Mouse (Mus musculus): ENCODE data around the gene Slc6a4. TPM values are rescaled to one million over a fixed set of nuclear protein-coding genes. Genes with fewer than 3 reads are reported as not detected.

Slc6a4 gene
- polyA plus RNA-seq (2015; fragmentation: Nextera tagmentation; extraction: Ambion mirVana) = 2.8 and 3.6 TPM in 2 replicates

DNA sequence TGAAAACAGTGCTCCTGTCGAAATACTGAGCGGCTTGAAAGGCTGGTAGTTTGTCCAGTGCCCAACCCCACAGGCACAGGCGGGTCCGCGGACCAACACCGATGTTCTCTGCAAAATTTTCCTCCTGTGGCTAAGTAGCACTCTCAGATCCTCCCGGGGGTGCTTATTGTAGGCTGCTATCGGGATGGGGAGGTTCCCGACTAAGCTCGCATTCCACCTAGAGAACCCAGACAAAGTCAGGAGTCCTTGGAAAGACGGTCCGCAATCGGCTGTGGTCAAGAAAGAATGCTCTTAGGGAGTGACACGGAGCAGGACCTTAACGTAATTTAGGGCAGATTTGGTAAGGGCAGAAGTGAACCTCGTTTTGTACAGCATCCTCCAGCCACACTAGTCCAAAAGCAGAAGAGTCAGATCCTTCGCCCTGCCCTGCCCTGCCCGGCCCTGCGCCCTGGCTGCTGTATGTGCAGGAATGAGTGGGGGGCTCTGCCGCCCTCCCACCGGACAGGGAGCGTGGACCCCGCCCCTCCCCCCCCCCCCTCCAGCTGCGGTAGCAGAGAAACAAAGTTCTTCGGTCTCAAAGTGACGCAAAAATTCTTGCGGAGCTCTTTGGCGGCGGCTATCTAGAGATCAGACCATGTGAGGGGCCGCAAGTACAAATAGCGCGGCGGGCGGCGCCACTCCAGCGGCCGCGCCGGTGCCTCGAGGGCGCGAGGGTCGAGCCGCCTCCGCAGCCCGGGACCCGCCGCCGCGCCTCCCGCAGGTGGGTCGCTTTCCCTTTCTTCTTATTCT, at the start of gene Slc6a4:
Slc6a4 (plus strand) TSS at position 688 of the 789 bp plus-strand sequence.
- under 1% methylated on average over 49 of the region's 52 CpGs for WGBS
- peak within 1 kb of the TSS; percentile 85 for H3K4me2 ChIP-seq (replicated peaks; ENCODE audit: low read depth, low read length)
- no peak within 1 kb of the TSS for H3K27ac ChIP-seq (ENCODE audit: low read length)
- peak within 1 kb of the TSS; percentile 58 for H3K4me3 ChIP-seq (ENCODE audit: low read length)
- no peaks in the 10 kb centered on the region for H3K36me3 ChIP-seq (ENCODE audit: insufficient read depth, low read length)
- no peaks in the 10 kb centered on the region for H3K9me3 ChIP-seq (ENCODE audit: low read length)
- H3K4me1 ChIP-seq (ENCODE audit: insufficient read depth, low read length) = peaks cover 15% of the 10 kb centered on the region
- H3K27me3 ChIP-seq (ENCODE audit: insufficient read depth, low read length) = peaks cover 23% of the 10 kb centered on the region
- ATAC-seq (ENCODE audit: low FRiP score, low TSS enrichment) = 0 out of 2 replicates have a peak, but pooled peaks have one; percentile 29
- peak within 1 kb of the TSS; percentile 54 for H3K9ac ChIP-seq (replicated peaks; ENCODE audit: low read length)

DNA sequence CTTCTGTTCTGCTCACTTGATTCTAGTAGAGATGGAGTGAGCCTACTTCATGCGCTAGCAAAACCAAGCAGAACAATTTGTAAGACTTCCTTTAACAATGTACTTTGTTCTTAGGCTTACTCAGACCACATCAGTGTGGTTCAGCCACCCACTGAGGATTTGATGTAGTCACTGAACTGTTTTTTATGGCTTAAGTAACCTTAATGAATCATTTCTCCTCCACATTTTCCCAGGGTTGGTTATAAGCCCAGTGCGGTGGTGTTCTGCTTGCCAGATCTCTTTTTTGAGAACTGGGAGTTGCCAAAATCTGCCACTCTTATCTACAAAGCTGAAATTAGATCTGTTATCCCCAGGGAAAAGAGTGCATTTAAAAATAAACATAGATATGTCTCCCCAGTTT, 44.9 kb upstream of the Slc6a4 start:
- Histone ChIP-seq H3K9ac (replicated peaks; ENCODE audit: low read length) (no peak overlapping the region), H3K4me1 (ENCODE audit: insufficient read depth, low read length) (no peaks in the 10 kb centered on the region), H3K27me3 (ENCODE audit: insufficient read depth, low read length) (no peaks in the 10 kb centered on the region), H3K4me2 (replicated peaks; ENCODE audit: low read depth, low read length) (no peak overlapping the region), H3K27ac (ENCODE audit: low read length) (no peak overlapping the region), H3K36me3 (ENCODE audit: insufficient read depth, low read length) (peaks cover 60% of the 10 kb centered on the region), H3K4me3 (ENCODE audit: low read length) (no peak overlapping the region), H3K9me3 (ENCODE audit: low read length) (no peaks in the 10 kb centered on the region)
- no peak for ATAC-seq (ENCODE audit: low FRiP score, low TSS enrichment)
- WGBS = 62% methylated on average over 2 of the region's 2 CpGs

DNA sequence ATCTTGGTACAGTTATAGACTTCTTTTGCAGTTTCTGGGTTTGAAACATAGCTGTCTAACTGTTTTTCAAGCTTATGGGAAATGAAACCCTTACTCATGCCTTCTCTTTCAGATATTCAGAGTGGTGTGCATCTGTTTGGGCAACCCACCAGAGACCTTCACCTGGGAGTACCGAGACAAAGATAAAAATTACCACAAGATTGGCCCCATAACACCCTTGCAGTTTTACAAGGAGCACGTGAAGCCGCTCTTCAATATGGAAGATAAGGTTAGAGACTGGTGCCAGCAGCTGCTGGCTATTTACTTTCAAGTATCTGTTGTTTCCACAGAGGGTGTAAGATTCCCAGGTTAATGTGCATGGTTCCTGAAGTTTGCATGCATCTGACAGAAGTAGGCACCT, 32.7 kb upstream of the Slc6a4 start:
- Histone ChIP-seq H3K4me2 (replicated peaks; ENCODE audit: low read depth, low read length) (no peak overlapping the region), H3K27ac (ENCODE audit: low read length) (no peak overlapping the region), H3K9ac (replicated peaks; ENCODE audit: low read length) (no peak overlapping the region), H3K4me1 (ENCODE audit: insufficient read depth, low read length) (no peaks in the 10 kb centered on the region), H3K36me3 (ENCODE audit: insufficient read depth, low read length) (peaks cover 64% of the 10 kb centered on the region), H3K27me3 (ENCODE audit: insufficient read depth, low read length) (no peaks in the 10 kb centered on the region), H3K4me3 (ENCODE audit: low read length) (no peak overlapping the region), H3K9me3 (ENCODE audit: low read length) (no peaks in the 10 kb centered on the region)
- 97% methylated on average over 3 of the region's 3 CpGs for WGBS
- ATAC-seq (ENCODE audit: low FRiP score, low TSS enrichment) = no peak

DNA sequence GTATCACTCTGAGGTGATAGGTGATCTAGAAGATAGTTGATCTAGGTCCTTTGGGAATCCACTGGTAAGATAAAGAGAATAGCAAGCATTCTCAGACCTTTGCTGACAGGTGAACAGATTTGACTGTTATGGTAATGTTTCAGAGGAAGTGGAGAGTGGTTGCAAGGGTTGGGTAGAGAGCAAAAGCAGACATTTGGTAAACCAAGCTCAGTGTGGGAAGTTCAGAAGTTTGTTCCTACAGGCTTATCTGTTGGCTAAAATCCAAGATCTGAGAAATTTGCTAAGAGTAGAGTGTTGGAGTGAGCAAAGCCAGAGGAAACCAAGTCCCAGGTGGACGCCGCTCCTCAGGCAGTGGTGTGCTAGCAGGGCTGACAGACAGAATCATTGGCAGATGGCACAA, 28.1 kb upstream of the Slc6a4 start:
- no peaks in the 10 kb centered on the region for H3K27me3 ChIP-seq (ENCODE audit: insufficient read depth, low read length)
- no peak for ATAC-seq (ENCODE audit: low FRiP score, low TSS enrichment)
- H3K36me3 ChIP-seq (ENCODE audit: insufficient read depth, low read length) = peaks cover 75% of the 10 kb centered on the region
- WGBS = 92% methylated on average over 2 of the region's 2 CpGs
- no peak overlapping the region for H3K9ac ChIP-seq (replicated peaks; ENCODE audit: low read length)
- no peaks in the 10 kb centered on the region for H3K9me3 ChIP-seq (ENCODE audit: low read length)
- no peak overlapping the region for H3K27ac ChIP-seq (ENCODE audit: low read length)
- H3K4me1 ChIP-seq (ENCODE audit: insufficient read depth, low read length) = no peaks in the 10 kb centered on the region
- no peak overlapping the region for H3K4me2 ChIP-seq (replicated peaks; ENCODE audit: low read depth, low read length)
- no peak overlapping the region for H3K4me3 ChIP-seq (ENCODE audit: low read length)

DNA sequence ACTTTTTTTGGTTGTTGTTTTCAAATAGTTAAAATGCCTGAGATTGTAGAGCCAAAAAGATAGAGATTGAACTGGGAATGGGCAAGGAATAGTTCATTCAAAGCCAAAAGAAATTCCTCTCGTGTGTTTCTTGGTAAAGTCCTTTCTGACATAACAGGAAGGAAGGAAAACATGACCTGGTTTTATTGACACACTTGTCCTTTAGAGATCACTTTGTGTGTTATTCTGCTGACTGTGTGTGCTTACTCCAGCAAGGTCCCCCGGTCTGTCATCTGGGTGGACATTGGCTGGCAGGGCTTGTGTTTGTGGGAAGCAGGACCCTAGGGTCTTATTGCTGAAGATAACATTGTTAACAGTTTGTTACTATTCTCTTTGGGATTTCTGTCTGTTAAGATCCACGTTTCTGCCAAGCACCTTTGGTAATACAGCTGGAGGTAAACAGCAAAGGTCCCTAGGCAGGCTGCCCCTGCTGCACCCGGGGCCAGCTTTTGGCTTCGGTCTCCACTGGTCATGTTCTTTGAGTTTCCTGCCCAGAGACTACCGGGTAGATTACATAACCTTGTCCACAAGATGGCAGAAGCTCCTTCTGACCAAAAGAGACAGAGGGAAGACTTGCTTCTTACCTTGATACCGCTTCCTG, 23.6 kb upstream of the Slc6a4 start:
- Histone ChIP-seq H3K27ac (ENCODE audit: low read length) (no peak overlapping the region), H3K4me1 (ENCODE audit: insufficient read depth, low read length) (no peaks in the 10 kb centered on the region), H3K4me2 (replicated peaks; ENCODE audit: low read depth, low read length) (no peak overlapping the region), H3K4me3 (ENCODE audit: low read length) (no peak overlapping the region), H3K27me3 (ENCODE audit: insufficient read depth, low read length) (no peaks in the 10 kb centered on the region), H3K9ac (replicated peaks; ENCODE audit: low read length) (no peak overlapping the region), H3K9me3 (ENCODE audit: low read length) (no peaks in the 10 kb centered on the region), H3K36me3 (ENCODE audit: insufficient read depth, low read length) (peaks cover 67% of the 10 kb centered on the region)
- ATAC-seq (ENCODE audit: low FRiP score, low TSS enrichment) = no peak
- WGBS = 89% methylated on average over 7 of the region's 7 CpGs

DNA sequence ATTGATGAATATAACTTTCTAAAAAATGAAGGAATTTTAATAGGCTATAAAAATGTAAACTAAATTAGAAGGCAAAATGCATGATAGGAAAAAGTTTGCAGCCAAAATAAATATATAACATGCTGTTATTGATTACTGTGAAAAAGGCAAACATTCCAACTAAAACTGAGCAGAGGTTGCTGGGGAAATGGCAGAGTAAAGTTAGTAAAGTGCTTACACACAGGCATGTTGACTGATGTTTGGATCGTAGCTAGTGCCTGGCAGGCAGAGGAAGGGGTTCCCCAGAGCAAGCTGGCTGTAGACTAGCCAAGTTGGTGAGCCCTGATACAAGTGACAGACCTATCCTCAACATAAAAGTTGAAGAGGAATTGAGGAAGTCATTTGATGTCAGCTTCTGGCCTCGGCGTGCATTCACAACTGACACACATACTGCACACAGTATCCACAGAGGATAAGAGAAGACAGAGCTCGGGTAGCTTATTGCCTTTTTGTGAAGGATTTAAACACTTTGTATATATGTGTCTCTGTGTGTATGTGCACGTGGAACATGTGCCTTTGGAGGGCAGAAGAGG, 16.7 kb upstream of the Slc6a4 start:
- no peak overlapping the region for H3K4me3 ChIP-seq (ENCODE audit: low read length)
- H3K4me2 ChIP-seq (replicated peaks; ENCODE audit: low read depth, low read length) = no peak overlapping the region
- peaks cover 49% of the 10 kb centered on the region for H3K36me3 ChIP-seq (ENCODE audit: insufficient read depth, low read length)
- no peak overlapping the region for H3K27ac ChIP-seq (ENCODE audit: low read length)
- H3K9me3 ChIP-seq (ENCODE audit: low read length) = no peaks in the 10 kb centered on the region
- WGBS = 62% methylated on average over 5 of the region's 5 CpGs
- no peaks in the 10 kb centered on the region for H3K4me1 ChIP-seq (ENCODE audit: insufficient read depth, low read length)
- H3K27me3 ChIP-seq (ENCODE audit: insufficient read depth, low read length) = no peaks in the 10 kb centered on the region
- no peak for ATAC-seq (ENCODE audit: low FRiP score, low TSS enrichment)
- H3K9ac ChIP-seq (replicated peaks; ENCODE audit: low read length) = no peak overlapping the region

DNA sequence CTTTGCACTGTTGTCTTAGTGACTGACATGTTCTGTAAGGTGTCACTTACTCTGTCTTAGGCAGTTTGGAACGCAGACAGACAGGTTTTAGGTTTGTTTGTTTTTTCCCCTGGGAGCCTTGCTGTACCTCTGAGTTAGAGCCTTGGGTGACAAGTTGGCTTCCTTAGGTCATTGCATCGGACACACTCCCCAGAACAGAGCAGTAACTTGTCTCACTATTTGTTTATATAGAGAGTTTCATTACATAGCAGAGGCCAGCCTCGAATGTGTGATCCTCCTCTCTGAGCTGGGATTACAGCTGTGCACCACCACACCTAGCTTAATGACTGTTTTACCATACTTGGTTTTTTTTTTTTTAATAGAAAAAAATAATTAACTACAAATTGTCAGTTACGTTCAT, 16.0 kb upstream of the Slc6a4 start:
- ATAC-seq (ENCODE audit: low FRiP score, low TSS enrichment) = 0 out of 2 replicates have a peak, but pooled peaks have one; percentile 49
- Histone ChIP-seq H3K4me1 (ENCODE audit: insufficient read depth, low read length) (no peaks in the 10 kb centered on the region), H3K9ac (replicated peaks; ENCODE audit: low read length) (no peak overlapping the region), H3K27me3 (ENCODE audit: insufficient read depth, low read length) (no peaks in the 10 kb centered on the region), H3K27ac (ENCODE audit: low read length) (no peak overlapping the region), H3K9me3 (ENCODE audit: low read length) (no peaks in the 10 kb centered on the region), H3K4me2 (replicated peaks; ENCODE audit: low read depth, low read length) (no peak overlapping the region), H3K4me3 (ENCODE audit: low read length) (no peak overlapping the region), H3K36me3 (ENCODE audit: insufficient read depth, low read length) (peaks cover 54% of the 10 kb centered on the region)
- WGBS = 36% methylated on average over 4 of the region's 4 CpGs

DNA sequence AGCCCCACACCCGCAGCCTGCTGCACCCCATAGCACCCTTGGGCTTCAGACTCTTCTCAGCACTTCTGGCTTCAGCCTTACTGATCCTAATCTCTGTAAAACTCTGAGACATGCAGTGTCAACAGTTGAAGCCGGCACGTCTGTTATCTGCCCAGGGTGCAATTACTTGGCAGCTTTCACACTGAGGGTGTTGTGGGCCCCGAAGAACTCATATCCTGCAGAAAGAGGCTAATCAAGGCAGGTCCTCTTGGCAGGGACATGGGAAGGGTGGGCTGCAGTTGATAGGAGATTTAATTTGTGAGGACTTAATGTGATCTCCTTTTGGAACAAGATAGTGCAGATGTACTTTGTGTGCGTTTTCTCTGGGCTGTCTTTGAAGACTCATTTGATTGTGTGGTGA, 14.8 kb upstream of the Slc6a4 start:
- 71% methylated on average over 5 of the region's 5 CpGs for WGBS
- peaks cover 49% of the 10 kb centered on the region for H3K36me3 ChIP-seq (ENCODE audit: insufficient read depth, low read length)
- H3K27me3 ChIP-seq (ENCODE audit: insufficient read depth, low read length) = no peaks in the 10 kb centered on the region
- H3K4me1 ChIP-seq (ENCODE audit: insufficient read depth, low read length) = no peaks in the 10 kb centered on the region
- H3K4me3 ChIP-seq (ENCODE audit: low read length) = no peak overlapping the region
- no peak overlapping the region for H3K9ac ChIP-seq (replicated peaks; ENCODE audit: low read length)
- H3K27ac ChIP-seq (ENCODE audit: low read length) = no peak overlapping the region
- no peaks in the 10 kb centered on the region for H3K9me3 ChIP-seq (ENCODE audit: low read length)
- H3K4me2 ChIP-seq (replicated peaks; ENCODE audit: low read depth, low read length) = no peak overlapping the region
- no peak for ATAC-seq (ENCODE audit: low FRiP score, low TSS enrichment)

DNA sequence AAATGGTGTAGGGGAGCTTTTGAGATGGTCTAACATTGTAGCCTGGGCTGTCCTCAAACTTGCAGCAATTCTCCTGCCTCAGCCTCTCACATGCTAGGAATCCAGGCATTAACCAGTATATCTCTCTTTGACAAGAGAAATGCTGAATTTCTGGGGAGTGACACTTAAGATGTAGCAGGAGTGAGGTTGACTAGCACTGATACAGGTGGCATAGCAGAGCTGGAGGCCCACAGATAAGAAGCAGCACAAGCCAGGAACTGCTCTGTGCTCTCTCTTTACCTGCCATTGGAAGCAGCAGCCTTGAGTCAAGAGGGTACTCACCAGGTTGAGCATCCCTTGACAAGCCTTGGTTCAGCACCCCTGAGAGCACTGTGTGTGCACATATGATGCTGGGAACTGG, 14.2 kb upstream of the Slc6a4 start:
- H3K9ac ChIP-seq (replicated peaks; ENCODE audit: low read length) = no peak overlapping the region
- no peak overlapping the region for H3K4me2 ChIP-seq (replicated peaks; ENCODE audit: low read depth, low read length)
- H3K4me1 ChIP-seq (ENCODE audit: insufficient read depth, low read length) = no peaks in the 10 kb centered on the region
- H3K36me3 ChIP-seq (ENCODE audit: insufficient read depth, low read length) = peaks cover 44% of the 10 kb centered on the region
- ATAC-seq (ENCODE audit: low FRiP score, low TSS enrichment) = no peak
- H3K27ac ChIP-seq (ENCODE audit: low read length) = no peak overlapping the region
- H3K27me3 ChIP-seq (ENCODE audit: insufficient read depth, low read length) = no peaks in the 10 kb centered on the region
- H3K4me3 ChIP-seq (ENCODE audit: low read length) = no peak overlapping the region
- no peaks in the 10 kb centered on the region for H3K9me3 ChIP-seq (ENCODE audit: low read length)

DNA sequence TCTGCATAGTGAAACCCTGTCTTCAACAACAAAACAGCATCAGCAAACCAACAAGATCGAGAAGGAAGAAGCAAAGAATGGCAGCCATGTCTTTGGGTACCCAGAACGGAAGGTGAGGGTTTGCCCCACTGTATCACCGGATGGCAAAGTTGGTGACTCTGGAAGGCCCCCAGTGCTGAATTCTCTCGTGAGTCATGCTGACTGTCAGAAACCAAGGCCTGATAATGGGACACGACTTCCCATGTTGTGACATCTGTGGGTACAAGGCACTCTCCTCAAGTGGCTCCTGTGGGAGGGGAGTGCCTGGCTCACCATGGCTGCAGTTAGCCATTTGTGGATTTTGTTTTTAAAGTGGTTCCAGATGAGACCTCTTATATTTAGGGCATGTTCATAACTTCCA, 7.6 kb upstream of the Slc6a4 start:
- Histone ChIP-seq H3K4me3 (ENCODE audit: low read length) (no peak overlapping the region), H3K4me2 (replicated peaks; ENCODE audit: low read depth, low read length) (no peak overlapping the region), H3K9me3 (ENCODE audit: low read length) (no peaks in the 10 kb centered on the region), H3K36me3 (ENCODE audit: insufficient read depth, low read length) (peaks cover 19% of the 10 kb centered on the region), H3K27me3 (ENCODE audit: insufficient read depth, low read length) (no peaks in the 10 kb centered on the region), H3K4me1 (ENCODE audit: insufficient read depth, low read length) (no peaks in the 10 kb centered on the region), H3K9ac (replicated peaks; ENCODE audit: low read length) (no peak overlapping the region), H3K27ac (ENCODE audit: low read length) (no peak overlapping the region)
- WGBS = 75% methylated on average over 5 of the region's 5 CpGs
- ATAC-seq (ENCODE audit: low FRiP score, low TSS enrichment) = no peak

Data from kidney, embryonic 16.5 days (tissue).